Comparison of ENCODE assay signal across 9 mouse cellular contexts in the genomic region with DNA sequence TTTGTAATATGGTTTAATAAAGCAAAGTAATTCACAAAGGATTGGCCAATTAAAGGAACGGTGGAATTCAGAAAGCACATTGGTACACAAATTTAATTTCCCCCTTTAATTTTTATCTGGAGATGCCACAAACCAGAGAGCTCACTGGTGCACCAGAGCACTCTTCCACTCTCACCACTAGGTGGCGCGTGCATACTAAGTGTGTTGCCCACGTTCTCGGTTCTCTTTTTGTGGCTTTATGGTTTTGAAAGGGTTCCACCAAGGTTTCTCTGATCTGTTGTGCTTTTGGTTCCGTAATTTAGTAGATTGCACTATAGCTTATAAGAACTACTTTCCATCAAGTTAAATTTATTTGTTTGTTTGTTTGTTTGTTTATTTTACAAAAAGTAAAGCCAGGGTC. TPM values are rescaled to one million over a fixed set of nuclear protein-coding genes. Genes with fewer than 3 reads are reported as not detected.
A peak's percentile ranks its signal among the peaks of the same experiment; 100 is the strongest.
DNase-seq lines count a peak whose midpoint lies in the region; ATAC-seq and TF ChIP-seq lines count a peak whose summit lies in the region.
"Had no signal": no experiment of that assay in that cellular context is flagged by ENCODE, and none has a peak within 500 bp of the region (broad histone marks: within the 10 kb centered on the region; RNA-seq: fewer than 3 reads in every experiment).

No protein-coding gene starts in this region.

- no peaks in the 10 kb centered on the region for H3K9me3 ChIP-seq in kidney, embryonic 15.5 days (replicated peaks)

- H3K4me2 ChIP-seq in kidney, embryonic 15.5 days = no peak overlapping the region

- H3K27ac ChIP-seq in kidney, adult 2 months (ENCODE audit: insufficient read depth, low read depth, low read length) = no peak overlapping the region
- no peak overlapping the region for H3K27ac ChIP-seq in kidney, embryonic 15.5 days
- H3K27ac ChIP-seq in left cerebral cortex, adult 2 months = no peak overlapping the region

- DNase-seq in kidney, adult 2 months = peak; percentile 89
- DNase-seq in adipocyte (ENCODE audit: low spot score) = peak; percentile 95
- DNase-seq in embryo, embryonic 10.5 days (ENCODE audit: low spot score) = peak; percentile 94
- peak; percentile 20 for DNase-seq in heart, postnatal 25 days (ENCODE audit: low spot score)
- peak; percentile 59 to 64 for DNase-seq in left cerebral cortex, adult 2 months (ENCODE audit: extremely low spot score in 1 of 2, low spot score in 2 of 2)
- peak; percentile 62 to 76 for DNase-seq in natural killer cell, adult 2 months (ENCODE audit: low spot score in 2 of 2)
- DNase-seq in testis, postnatal 10 days (ENCODE audit: low spot score) = peak; percentile 82

- WGBS in kidney, adult 2 months = 1% methylated on average over 6 of the region's 6 CpGs
- 7% methylated on average over 6 of the region's 6 CpGs for WGBS in kidney, embryonic 15.5 days

- no peak overlapping the region for H3K9ac ChIP-seq in kidney, embryonic 15.5 days

- TF ChIP-seq POLR2A in kidney, adult 2 months (IDR thresholded peaks at IDR 0.05; ENCODE audit: low read depth, low read length) = no peak

- no peak for ATAC-seq in kidney, embryonic 15.5 days (replicated peaks; ENCODE audit: low FRiP score)

- intact Hi-C loops in heart, postnatal 25 days (cut with DNase I) = loop anchor here (1.0 to 2.0 kb wide), 3 partner anchors 39 to 137 kb away; no protein-coding TSS in a partner anchor
- intact Hi-C loops in left cerebral cortex, adult 2 months (cut with DNase I) = loop anchor here (1.0 to 5.0 kb wide), 3 partner anchors 40 to 137 kb away; no protein-coding TSS in a partner anchor

- no peaks in the 10 kb centered on the region for H3K4me1 ChIP-seq in kidney, adult 2 months (ENCODE audit: control insufficient read depth, insufficient read depth, low read length)
- no peaks in the 10 kb centered on the region for H3K4me1 ChIP-seq in kidney, embryonic 15.5 days

- no peaks in the 10 kb centered on the region for H3K36me3 ChIP-seq in kidney, adult 2 months (ENCODE audit: control insufficient read depth, insufficient read depth, low read length)
- H3K36me3 ChIP-seq in kidney, embryonic 15.5 days = no peaks in the 10 kb centered on the region

- peak; percentile 90 for TF ChIP-seq CTCF in kidney, adult 2 months (conservative IDR thresholded peaks at IDR 0.05; ENCODE audit: insufficient read depth, insufficient read length, low read depth, low read length)
- peak; percentile 98 for TF ChIP-seq CTCF in left cerebral cortex, adult 2 months (IDR thresholded peaks at IDR 0.05)

- no peak overlapping the region for H3K4me3 ChIP-seq in kidney, adult 2 months (ENCODE audit: insufficient read depth, low read depth, low read length)
- no peak overlapping the region for H3K4me3 ChIP-seq in kidney, embryonic 15.5 days (replicated peaks)
- no peak overlapping the region for H3K4me3 ChIP-seq in left cerebral cortex, adult 2 months

- H3K27me3 ChIP-seq in kidney, adult 2 months (replicated peaks; ENCODE audit: control insufficient read depth, insufficient read depth, low read length) = no peaks in the 10 kb centered on the region
- no peaks in the 10 kb centered on the region for H3K27me3 ChIP-seq in kidney, embryonic 15.5 days

RNA-seq across cellular contexts. Expression of a gene that starts 22.9 kb away (rescaled TPM):
- polyA plus RNA-seq in kidney, adult 2 months (2012; rRNA removed) = 509 and 544 TPM in 2 replicates
- 148 and 153 TPM in 2 replicates for polyA plus RNA-seq in kidney, embryonic 15.5 days (2015; fragmentation: Nextera tagmentation; extraction: Ambion mirVana)
- 10 to 100 TPM; 16.6 to 20.0 TPM for total RNA-seq in heart, postnatal 25 days (2021)
- total RNA-seq in left cerebral cortex, adult 2 months (2021) = 10 to 100 TPM; 27.9 to 34.0 TPM

RNA-seq across cellular contexts. Expression of a gene that starts 23.5 kb away (rescaled TPM):
- 1,386 and 1,411 TPM in 2 replicates for polyA plus RNA-seq in kidney, adult 2 months (2012; rRNA removed)
- 353 and 363 TPM in 2 replicates for polyA plus RNA-seq in kidney, embryonic 15.5 days (2015; fragmentation: Nextera tagmentation; extraction: Ambion mirVana)
- total RNA-seq in heart, postnatal 25 days (2021) = 10 to 100 TPM; 52.5 to 54.8 TPM
- 10 to 100 TPM; 50.5 to 51.6 TPM for total RNA-seq in left cerebral cortex, adult 2 months (2021)

RNA-seq across cellular contexts. Expression of a gene that starts 47.2 kb away (rescaled TPM):
- polyA plus RNA-seq in kidney, adult 2 months (2012; rRNA removed) = 3.1 and 10.6 TPM in 2 replicates
- polyA plus RNA-seq in kidney, embryonic 15.5 days (2015; fragmentation: Nextera tagmentation; extraction: Ambion mirVana) = 0.08 TPM in 1 of 2 replicates, not detected in the other
- under 1 TPM; 0.50 to 0.88 TPM for total RNA-seq in heart, postnatal 25 days (2021)
- total RNA-seq in left cerebral cortex, adult 2 months (2021) = not detected
- polyA plus RNA-seq: stomach, embryonic 14.5 days had no signal

RNA-seq across cellular contexts. Expression of a gene that starts 54.9 kb away (rescaled TPM):
- polyA plus RNA-seq in kidney, adult 2 months (2012; rRNA removed) = 7.3 and 7.7 TPM in 2 replicates
- 2.6 and 3.4 TPM in 2 replicates for polyA plus RNA-seq in kidney, embryonic 15.5 days (2015; fragmentation: Nextera tagmentation; extraction: Ambion mirVana)
- total RNA-seq in heart, postnatal 25 days (2021) = not detected
- not detected for total RNA-seq in left cerebral cortex, adult 2 months (2021)
- polyA plus RNA-seq: stomach, embryonic 14.5 days had no signal

Comparison
In these comparisons a context has a peak if more than half of its experiments do, and no peak if none do; other contexts are left out.
1. DNase-seq: peak in every context shown above with its lines; median percentile 95 in adipocyte; 94 in embryo, embryonic 10.5 days; 89 in kidney, adult 2 months; 82 in testis, postnatal 10 days; 69 in natural killer cell, adult 2 months; 62 in left cerebral cortex, adult 2 months; 20 in heart, postnatal 25 days.